Mouse (Mus musculus): ENCODE measurements around the gene Dhdh.

DNA sequence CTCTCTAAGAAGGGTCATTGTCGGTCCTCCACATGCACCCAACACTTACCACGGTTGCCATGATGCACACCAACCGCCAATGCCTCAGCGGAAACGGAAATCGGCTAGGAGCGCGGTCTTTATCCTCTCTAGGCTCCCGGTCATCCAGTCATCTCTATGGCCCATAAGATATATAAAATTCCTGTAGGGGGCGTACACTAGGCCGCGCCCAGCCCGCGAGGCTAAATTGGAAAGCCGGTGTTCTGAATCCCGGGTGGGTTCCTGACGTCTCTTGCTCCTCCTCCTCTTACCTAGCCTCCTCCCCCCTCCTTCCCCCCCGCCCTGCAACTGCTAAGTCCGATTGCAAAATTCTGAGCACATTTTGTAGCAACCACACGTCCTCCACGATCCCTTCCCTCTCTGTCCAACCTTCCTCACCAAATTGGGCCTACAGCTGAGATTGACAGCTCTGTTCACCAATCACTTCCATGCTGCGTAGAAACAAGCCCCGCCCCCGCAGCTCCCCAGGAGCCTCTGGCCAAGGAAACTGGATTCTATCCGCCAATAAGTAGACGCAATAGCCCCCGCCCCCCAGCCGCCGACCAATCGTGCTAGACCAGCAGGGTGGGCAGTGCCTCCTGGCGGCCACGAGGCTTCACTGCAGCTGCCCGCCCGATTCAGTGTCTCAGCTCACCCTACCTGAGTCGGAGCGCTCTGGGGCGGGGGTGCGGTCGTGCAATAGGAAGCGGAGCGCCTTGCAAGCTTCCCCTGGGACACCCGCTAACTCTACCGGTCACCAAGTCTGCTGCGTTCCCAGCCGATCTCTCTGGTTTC is 54.2 kb downstream of the Dhdh start, which contains the start of gene Gys1:
- TF ChIP-seq POLR2A (IDR thresholded peaks at IDR 0.05; ENCODE audit: insufficient read length, low read depth), result peak; percentile 84
- TF ChIP-seq TCF3 (IDR thresholded peaks at IDR 0.05; ENCODE audit: insufficient read length, low read depth), result no peak
- no peak for TF ChIP-seq MAX (IDR thresholded peaks at IDR 0.05; ENCODE audit: low read depth)
- TF ChIP-seq POLR2AphosphoS2 (IDR thresholded peaks at IDR 0.05; ENCODE audit: insufficient read length, low read depth), result peak; percentile 81
- no peak for TF ChIP-seq USF1 (IDR thresholded peaks at IDR 0.05; ENCODE audit: low read depth)
- TF ChIP-seq TCF12 (IDR thresholded peaks at IDR 0.05; ENCODE audit: insufficient read depth, poor library complexity, severe bottlenecking), result no peak
- peak in 1 of 3 experiments; percentile 73 for TF ChIP-seq MYOG (IDR thresholded peaks at IDR 0.05; ENCODE audit: control insufficient read depth in 1 of 3, insufficient read depth in 1 of 3, insufficient read length in 2 of 3, low read depth in 2 of 3)
- peak; percentile 86 for TF ChIP-seq CEBPB (IDR thresholded peaks at IDR 0.05; ENCODE audit: insufficient read depth, poor library complexity, severe bottlenecking)
- TF ChIP-seq E2F4 (IDR thresholded peaks at IDR 0.05; ENCODE audit: insufficient read depth), result no peak
- TF ChIP-seq MYOD1 (IDR thresholded peaks at IDR 0.05; ENCODE audit: control insufficient read depth in 1 of 3, insufficient read length in 2 of 3, low read depth in 2 of 3), result peak in 1 of 3 experiments; percentile 71
- peak; percentile 93 for TF ChIP-seq SRF (IDR thresholded peaks at IDR 0.05; ENCODE audit: control insufficient read depth, insufficient read length, low read depth)
- TF ChIP-seq REST (IDR thresholded peaks at IDR 0.05; ENCODE audit: insufficient read depth, insufficient read length), result no peak

All from myocyte (in vitro differentiated cells).